Mouse (Mus musculus) kidney, postnatal 0 days (tissue): ENCODE data around the gene 9930111J21Rik2. TPM values are rescaled to one million over a fixed set of nuclear protein-coding genes. Genes with fewer than 3 reads are reported as not detected.
"Not testable (repeated sequence)": the region's sequence is repeated elsewhere in the genome, so short reads cannot be mapped to it uniquely, and the experiment has no call there.

ENCODE experiments used
- ATAC-seq: fragments of 200-750 bp; cut with Nextera tagmentation; replicated peaks from 2 replicates; pipeline ENCODE4 v1.8.0; 2017; ENCODE audit warnings: low read depth, moderate number of reproducible peaks, moderate TSS enrichment, moderate library complexity; ENCODE audit not compliant: low FRiP score
- DNase-seq: peaks from one replicate; pipeline ENCODE4 v3.0.0-alpha.2; 2016; ENCODE audit warnings: low spot score
- H3K27ac ChIP-seq: fragments of 300-500 bp; sonication (generic); 2 replicates; pipeline ENCODE4 v1.5.1; 2014; ENCODE audit warnings: mild to moderate bottlenecking
- H3K27me3 ChIP-seq: fragments of 300-500 bp; sonication (generic); 2 replicates; pipeline ENCODE4 v1.6.1; 2014; ENCODE audit warnings: low read length, mixed read lengths; ENCODE audit not compliant: insufficient read depth
- H3K36me3 ChIP-seq: fragments of 300-500 bp; sonication (generic); 2 replicates; pipeline ENCODE4 v1.6.1; 2014; ENCODE audit warnings: low read length, mixed read lengths; ENCODE audit not compliant: insufficient read depth
- H3K4me1 ChIP-seq: fragments of 300-500 bp; sonication (generic); replicated peaks from 2 replicates; pipeline ENCODE4 v1.6.1; 2014; ENCODE audit warnings: antibody characterized with exemption, low read length, mixed read lengths; ENCODE audit not compliant: insufficient read depth
- H3K4me2 ChIP-seq: fragments of 300-500 bp; sonication (generic); 2 replicates; pipeline ENCODE4 v1.6.1; 2014; ENCODE audit warnings: mild to moderate bottlenecking, low read length, moderate library complexity, mixed read lengths
- H3K4me3 ChIP-seq: fragments of 300-500 bp; sonication (generic); replicated peaks from 2 replicates; pipeline ENCODE4 v1.5.1; 2014; ENCODE audit warnings: low read depth, low read length
- H3K9ac ChIP-seq: fragments of 300-500 bp; sonication (generic); 2 replicates; pipeline ENCODE4 v1.6.1; 2014; ENCODE audit warnings: low read depth, low read length
- H3K9me3 ChIP-seq: fragments of 300-500 bp; sonication (generic); replicated peaks from 2 replicates; pipeline ENCODE4 v1.6.1; 2016; ENCODE audit warnings: low read length, inconsistent platforms, mixed read lengths
- WGBS: fragments of 180-500 bp; shearing (Covaris S2); extraction: QIAGEN DNeasy Blood & Tissue Kit; methylation state at CpG from one replicate; pipeline ENCODE4 v1.1.7; 2014; 5-methylcytosine and 5-hydroxymethylcytosine counted together
- polyA plus RNA-seq: library from polyadenylated mRNA; unstranded; fragments of >200 nt; fragmentation: Nextera tagmentation; extraction: Ambion mirVana; gene quantifications from 2 replicates; pipeline ENCODE4 v1.2.1, GENCODE M21; 2015

Gene 9930111J21Rik2
- polyA plus RNA-seq, 1 experiment from 2014 or later = 0.68 TPM

DNA sequence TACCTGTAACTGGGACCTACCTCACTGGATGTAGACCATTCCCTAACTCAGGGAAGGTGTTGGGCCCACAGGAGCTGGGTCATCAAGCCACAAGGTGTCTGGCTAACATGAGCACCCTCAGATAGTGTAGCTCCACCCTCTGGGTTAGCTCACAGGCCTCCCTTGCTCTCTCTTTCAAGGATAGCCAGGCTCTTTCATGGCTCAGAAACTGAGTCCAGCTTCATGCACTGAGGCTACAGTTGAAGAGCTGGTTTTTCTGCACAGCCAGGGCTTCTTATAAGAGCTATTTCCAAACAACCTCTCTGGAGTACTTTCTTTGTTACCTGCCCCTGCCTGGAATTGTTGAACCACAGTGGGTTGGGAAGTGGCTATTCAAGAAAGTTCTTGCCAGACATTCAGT lies 39.0 kb downstream of the 9930111J21Rik2 start:
- not testable (repeated sequence) for H3K4me2 ChIP-seq, H3K9ac ChIP-seq, H3K9me3 ChIP-seq, ATAC-seq, H3K36me3 ChIP-seq, H3K4me3 ChIP-seq, H3K27ac ChIP-seq, DNase-seq, H3K4me1 ChIP-seq, H3K27me3 ChIP-seq

DNA sequence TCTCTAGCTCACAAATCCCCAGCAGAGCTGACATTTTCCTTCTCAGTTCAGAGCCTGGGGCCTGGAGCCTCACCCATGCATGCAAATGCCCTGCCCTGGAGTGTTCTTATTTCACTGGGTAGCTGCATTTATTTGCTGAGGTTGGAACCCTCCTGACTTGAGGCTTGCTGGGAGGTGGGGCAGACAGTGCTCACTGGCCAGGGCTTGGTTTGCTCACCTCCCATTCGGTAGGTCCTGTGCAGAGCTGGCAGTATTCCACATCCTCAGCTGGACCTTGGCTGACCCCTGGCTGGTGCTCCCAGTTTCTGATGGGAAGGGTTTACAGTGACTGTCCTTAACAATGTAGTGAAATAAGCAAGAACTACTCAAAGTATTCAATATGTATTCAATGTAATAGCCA lies 44.3 kb downstream of the 9930111J21Rik2 start:
- H3K4me2 ChIP-seq, H3K9ac ChIP-seq, ATAC-seq, H3K4me3 ChIP-seq, H3K36me3 ChIP-seq, H3K27me3 ChIP-seq, H3K4me1 ChIP-seq, H3K9me3 ChIP-seq, DNase-seq, H3K27ac ChIP-seq: not testable (repeated sequence)
- no CpG with 5 or more reads among the region's 1 CpGs for WGBS

GRCm38 (mm10) chr11:49006317-49006716 lies 44.7 kb downstream of the 9930111J21Rik2 start:
- not testable (repeated sequence) for ATAC-seq, H3K36me3 ChIP-seq, H3K27ac ChIP-seq, DNase-seq, H3K4me2 ChIP-seq, H3K9ac ChIP-seq, H3K4me3 ChIP-seq, H3K27me3 ChIP-seq, H3K4me1 ChIP-seq, H3K9me3 ChIP-seq
- 59% methylated on average over 2 of the region's 2 CpGs for WGBS

DNA sequence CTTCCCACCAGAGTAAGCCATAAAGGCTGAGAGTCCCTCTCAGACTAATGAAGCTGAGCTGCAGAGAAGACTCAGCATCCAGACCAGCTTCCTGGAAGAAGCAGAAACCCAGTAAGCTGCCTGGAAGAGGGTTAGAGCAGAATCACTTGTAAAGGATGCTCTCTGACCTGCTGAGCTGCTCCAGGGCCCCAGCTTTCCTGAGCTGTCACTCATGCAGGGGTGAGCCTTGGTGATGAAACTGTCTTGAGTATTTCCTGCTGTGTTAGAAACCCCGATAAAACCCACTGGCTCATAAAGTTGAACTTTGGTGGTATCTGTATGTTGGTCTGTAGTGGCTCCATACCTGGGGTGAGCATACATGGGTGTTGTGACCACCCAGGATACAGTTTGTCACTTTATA lies 50.6 kb downstream of the 9930111J21Rik2 start:
- H3K4me2 ChIP-seq, H3K4me3 ChIP-seq, DNase-seq, H3K4me1 ChIP-seq, H3K27me3 ChIP-seq, H3K9ac ChIP-seq, ATAC-seq, H3K9me3 ChIP-seq, H3K36me3 ChIP-seq, H3K27ac ChIP-seq: not testable (repeated sequence)
- WGBS = 45% methylated on average over 1 of the region's 1 CpGs

- not testable (repeated sequence) for H3K36me3 ChIP-seq, H3K9me3 ChIP-seq, H3K9ac ChIP-seq, H3K4me1 ChIP-seq, H3K4me2 ChIP-seq, H3K27me3 ChIP-seq, H3K4me3 ChIP-seq
- ATAC-seq (peak; percentile 72), DNase-seq (peak; percentile 77)
- WGBS = 20% methylated on average over 2 of the region's 2 CpGs
- 0 out of 2 replicates have a peak within 1 kb of the TSS, but pooled peaks have one; percentile 9 for H3K27ac ChIP-seq
These were observed 57.0 kb downstream of the 9930111J21Rik2 start, which contains the start of gene Tgtp1 for GRCm38 (mm10) chr11:48994018-48994417. TSS of gene Tgtp1 (minus strand) at chr11:48994172.

DNA sequence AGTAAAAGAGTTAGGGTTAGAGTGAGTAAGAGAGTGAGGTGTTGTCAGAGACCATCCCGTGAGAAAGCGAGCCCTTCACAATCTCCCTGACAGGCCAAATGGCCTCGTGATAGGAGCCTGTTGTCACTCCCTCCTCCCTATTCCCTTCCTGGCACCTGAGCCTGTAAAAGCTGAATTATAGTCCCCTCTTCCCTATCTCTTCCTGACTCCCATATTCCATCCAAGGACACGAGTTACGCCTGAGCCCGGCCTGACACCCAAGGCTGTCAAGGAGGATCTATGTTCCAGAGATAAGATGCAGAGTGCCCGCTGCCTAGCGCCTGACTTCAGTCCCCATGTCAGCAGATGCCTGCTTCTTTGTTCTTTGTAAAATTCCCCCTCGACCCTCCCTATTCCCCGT lies 57.7 kb downstream of the 9930111J21Rik2 start:
- not testable (repeated sequence) for H3K27me3 ChIP-seq, H3K4me2 ChIP-seq, H3K9ac ChIP-seq, H3K4me1 ChIP-seq, ATAC-seq, H3K27ac ChIP-seq, H3K9me3 ChIP-seq, H3K36me3 ChIP-seq, DNase-seq, H3K4me3 ChIP-seq
- 22% methylated on average over 10 of the region's 10 CpGs for WGBS

DNA sequence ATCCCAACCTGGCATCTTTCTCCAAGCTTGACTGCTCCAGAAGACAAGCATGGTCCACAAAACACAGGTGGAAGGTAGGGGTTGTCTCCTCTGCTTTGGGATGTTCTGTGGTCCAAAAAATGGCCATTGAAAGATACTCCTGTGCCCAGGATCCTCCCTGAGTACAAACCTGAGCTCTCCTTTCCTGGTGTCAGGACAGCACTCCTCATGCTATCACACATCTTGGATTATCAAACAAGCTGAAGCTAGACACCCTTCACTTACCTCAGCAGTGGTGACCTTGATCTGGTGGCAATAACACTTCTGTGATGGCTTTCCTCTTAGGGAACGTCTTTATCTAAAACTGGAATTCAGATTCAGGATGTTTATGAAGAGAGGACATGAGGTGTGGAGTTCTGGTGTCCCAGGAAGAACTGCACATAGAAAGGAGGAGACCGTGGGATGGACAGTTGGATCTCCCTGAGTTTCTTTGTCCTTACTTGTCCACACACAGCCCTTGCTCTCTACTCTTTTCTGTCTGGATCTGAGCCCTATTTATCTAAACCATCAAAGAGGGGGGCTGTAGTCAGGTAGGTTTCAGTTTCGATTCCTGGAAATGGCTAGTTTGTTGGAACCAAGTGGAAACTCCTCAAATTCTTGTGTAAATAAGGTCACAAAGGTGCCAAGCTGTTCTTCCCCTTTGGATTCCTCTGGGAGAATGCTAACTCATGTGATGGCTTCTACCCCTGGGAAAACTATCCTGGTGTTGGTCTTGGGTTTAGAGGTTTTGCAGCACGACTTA lies 59.1 kb downstream of the 9930111J21Rik2 start, which contains the start of gene Gm12185:
Gm12185 (minus strand) TSS at position 487 of the 781 bp plus-strand sequence.
- ATAC-seq, H3K4me2 ChIP-seq, H3K9me3 ChIP-seq, H3K9ac ChIP-seq, H3K4me1 ChIP-seq, H3K27me3 ChIP-seq, H3K36me3 ChIP-seq, H3K4me3 ChIP-seq, H3K27ac ChIP-seq: not testable (repeated sequence)
- WGBS = 36% methylated on average over 4 of the region's 4 CpGs
- DNase-seq = peak; percentile 62

- not testable (repeated sequence) for H3K4me3 ChIP-seq, H3K9me3 ChIP-seq, H3K27ac ChIP-seq, DNase-seq, H3K36me3 ChIP-seq, H3K27me3 ChIP-seq, H3K9ac ChIP-seq, H3K4me2 ChIP-seq, H3K4me1 ChIP-seq, ATAC-seq
- 65% methylated on average over 1 of the region's 2 CpGs for WGBS
These were observed 61.1 kb downstream of the 9930111J21Rik2 start for GRCm38 (mm10) chr11:48989981-48990380.

DNA sequence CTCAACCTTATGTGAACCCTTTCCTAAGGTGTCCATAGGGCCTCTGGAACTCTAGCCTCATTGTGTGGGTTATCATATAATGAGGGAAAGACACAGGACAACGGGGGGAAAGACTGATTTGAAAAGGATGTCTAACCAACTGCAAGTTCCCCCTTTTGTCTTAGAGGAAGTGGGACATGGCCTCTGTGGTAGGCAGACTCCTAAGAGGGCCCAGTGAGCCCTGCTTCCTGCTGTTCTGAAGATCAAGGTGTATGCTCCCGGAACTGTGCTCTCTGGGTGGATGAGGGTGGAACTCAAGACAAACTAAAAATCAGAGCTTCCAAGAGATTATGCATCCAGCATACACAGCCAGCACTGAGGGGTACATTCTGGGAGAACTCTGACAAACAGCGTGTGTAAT lies 62.8 kb downstream of the 9930111J21Rik2 start:
- ATAC-seq, H3K9ac ChIP-seq, H3K4me3 ChIP-seq, H3K27me3 ChIP-seq, H3K27ac ChIP-seq, H3K4me2 ChIP-seq, H3K36me3 ChIP-seq, H3K9me3 ChIP-seq, H3K4me1 ChIP-seq, DNase-seq: not testable (repeated sequence)
- 70% methylated on average over 2 of the region's 3 CpGs for WGBS
